In the genomic region with DNA sequence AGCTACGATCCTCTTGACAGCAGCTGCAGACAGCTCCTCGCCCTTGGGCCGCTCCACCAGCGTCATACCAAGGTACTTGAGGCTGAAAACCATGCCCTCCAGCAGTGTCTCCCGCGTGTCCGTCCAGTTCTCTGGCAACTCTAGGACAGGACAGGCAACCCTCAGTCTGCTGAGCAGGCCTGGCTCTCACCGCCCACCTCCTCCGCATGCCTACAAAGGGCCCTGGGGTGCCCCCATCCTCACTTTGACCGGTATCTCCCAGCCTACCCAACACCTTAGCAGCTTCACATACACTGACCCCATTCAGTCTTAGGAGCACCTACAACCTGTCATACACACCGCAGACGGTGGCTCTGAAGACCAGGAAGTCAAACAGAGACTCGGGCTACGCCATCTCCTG, we compare ENCODE assay signal across 19 mouse cellular contexts. TPM values are rescaled to one million over a fixed set of nuclear protein-coding genes. Genes with fewer than 3 reads are reported as not detected.
DNase-seq lines count a peak whose midpoint lies in the region; ATAC-seq and TF ChIP-seq lines count a peak whose summit lies in the region.
"Had no signal": no experiment of that assay in that cellular context is flagged by ENCODE, and none has a peak within 500 bp of the region (broad histone marks: within the 10 kb centered on the region; RNA-seq: fewer than 3 reads in every experiment).

No protein-coding gene starts in this region.

- H3K9me3 ChIP-seq in lung, postnatal 0 days (ENCODE audit: low read length): no peaks in the 10 kb centered on the region
- H3K9me3 ChIP-seq in liver, embryonic 12.5 days (replicated peaks): no peaks in the 10 kb centered on the region
- H3K9me3 ChIP-seq in midbrain, embryonic 11.5 days (ENCODE audit: control insufficient read depth, low read length): no peaks in the 10 kb centered on the region
- H3K9me3 ChIP-seq: limb, embryonic 15.5 days; midbrain, embryonic 10.5 days had no signal

- 0 out of 2 replicates have a peak, but pooled peaks cover 2% of the 10 kb centered on the region for H3K79me2 ChIP-seq in heart, adult 2 months (replicated peaks; ENCODE audit: control insufficient read depth, insufficient read depth, low read length)

- TF ChIP-seq POLR2A in heart, adult 2 months (IDR thresholded peaks at IDR 0.05; ENCODE audit: insufficient read depth, low read depth, low read length): no peak

- no peak overlapping the region for H3K9ac ChIP-seq in heart, adult 2 months (ENCODE audit: low read depth, low read length)
- H3K9ac ChIP-seq in lung, postnatal 0 days (replicated peaks; ENCODE audit: low read depth): no peak overlapping the region
- peak overlapping the region; percentile 68 for H3K9ac ChIP-seq in liver, embryonic 12.5 days
- H3K9ac ChIP-seq in midbrain, embryonic 11.5 days (ENCODE audit: low read length): no peak overlapping the region
- H3K9ac ChIP-seq: limb, embryonic 15.5 days had no signal

- ATAC-seq in lung, postnatal 0 days: no peak
- no peak for ATAC-seq in liver, embryonic 12.5 days
- ATAC-seq in midbrain, embryonic 11.5 days (ENCODE audit: low FRiP score): no peak
- ATAC-seq: forebrain, embryonic 16.5 days; hindbrain, postnatal 0 days had no signal

- no peak for DNase-seq in heart, adult 2 months
- DNase-seq in heart, adult 8-10 months (ENCODE audit: low spot score): no peak
- no peak for DNase-seq in lung, postnatal 0 days (ENCODE audit: low spot score)
- no peak for DNase-seq in lung, postnatal 25 days (ENCODE audit: low spot score)
- DNase-seq in embryo, embryonic 10 days (ENCODE audit: low spot score): no peak
- DNase-seq in midbrain, embryonic 11.5 days (ENCODE audit: low spot score, missing footprints): no peak
- DNase-seq: cerebellum, adult 9-10 months; heart, postnatal 4 days; kidney, adult 11 months; kidney, postnatal 25 days; lung, postnatal 14 days; right cerebral cortex, postnatal 25 days; thymus, postnatal 4 days had no signal

- H3K4me2 ChIP-seq in lung, postnatal 0 days (replicated peaks; ENCODE audit: low read depth, low read length): no peak overlapping the region
- peak overlapping the region; percentile 61 for H3K4me2 ChIP-seq in liver, embryonic 12.5 days
- H3K4me2 ChIP-seq in midbrain, embryonic 11.5 days: no peak overlapping the region
- H3K4me2 ChIP-seq: limb, embryonic 15.5 days had no signal

- 87% methylated on average over 14 of the region's 14 CpGs for WGBS in heart, adult 2 months
- 81% methylated on average over 14 of the region's 14 CpGs for WGBS in lung, postnatal 0 days
- WGBS in liver, embryonic 12.5 days (ENCODE audit: insufficient replicate concordance): 82% methylated on average over 14 of the region's 14 CpGs
- 96% methylated on average over 14 of the region's 14 CpGs for WGBS in midbrain, embryonic 11.5 days

- intact Hi-C loops in heart, adult 2 months (cut with DNase I): no loop called here

- no peaks in the 10 kb centered on the region for H3K27me3 ChIP-seq in heart, adult 2 months (ENCODE audit: control insufficient read depth, insufficient read depth, low read length)
- no peaks in the 10 kb centered on the region for H3K27me3 ChIP-seq in lung, postnatal 0 days (replicated peaks; ENCODE audit: insufficient read depth, low read length)
- no peaks in the 10 kb centered on the region for H3K27me3 ChIP-seq in liver, embryonic 12.5 days (replicated peaks)
- H3K27me3 ChIP-seq in midbrain, embryonic 11.5 days (ENCODE audit: control insufficient read depth, insufficient read depth, low read length): no peaks in the 10 kb centered on the region
- H3K27me3 ChIP-seq: CH12.LX; limb, embryonic 15.5 days had no signal

- H3K4me1 ChIP-seq in heart, adult 2 months (ENCODE audit: control insufficient read depth, insufficient read depth, low read length): peaks cover 48% of the 10 kb centered on the region
- peaks cover 59% of the 10 kb centered on the region for H3K4me1 ChIP-seq in lung, postnatal 0 days (ENCODE audit: insufficient read depth, low read depth, low read length)
- H3K4me1 ChIP-seq in liver, embryonic 12.5 days: peaks cover 96% of the 10 kb centered on the region
- peaks cover 7% of the 10 kb centered on the region for H3K4me1 ChIP-seq in midbrain, embryonic 11.5 days (ENCODE audit: control insufficient read depth, insufficient read depth, low read length)

- TF ChIP-seq CTCF in heart, adult 2 months (IDR thresholded peaks at IDR 0.05): no peak
- no peak for TF ChIP-seq CTCF in lung, postnatal 0 days (IDR thresholded peaks at IDR 0.05)

- H3K36me3 ChIP-seq in heart, adult 2 months (ENCODE audit: control insufficient read depth, insufficient read depth, low read length): no peaks in the 10 kb centered on the region
- no peaks in the 10 kb centered on the region for H3K36me3 ChIP-seq in lung, postnatal 0 days (ENCODE audit: insufficient read depth, low read length)
- peaks cover 39% of the 10 kb centered on the region for H3K36me3 ChIP-seq in liver, embryonic 12.5 days
- H3K36me3 ChIP-seq in midbrain, embryonic 11.5 days (ENCODE audit: control insufficient read depth, insufficient read depth, low read length): no peaks in the 10 kb centered on the region
- H3K36me3 ChIP-seq: midbrain, embryonic 10.5 days had no signal

- no peak for TF ChIP-seq EP300 in heart, adult 2 months (IDR thresholded peaks at IDR 0.05; ENCODE audit: insufficient read depth, low read depth, low read length)
- TF ChIP-seq EP300 in lung, postnatal 0 days (IDR thresholded peaks at IDR 0.05): no peak

- no peak overlapping the region for H3K4me3 ChIP-seq in heart, adult 2 months
- H3K4me3 ChIP-seq in lung, postnatal 0 days (ENCODE audit: low read depth, low read length): no peak overlapping the region
- peak overlapping the region; percentile 24 for H3K4me3 ChIP-seq in liver, embryonic 12.5 days
- H3K4me3 ChIP-seq in midbrain, embryonic 11.5 days (ENCODE audit: low read depth, low read length): no peak overlapping the region
- H3K4me3 ChIP-seq: limb, embryonic 15.5 days; midbrain, embryonic 10.5 days had no signal

- H3K27ac ChIP-seq in heart, adult 2 months: peak overlapping the region; percentile 12; the same call in 1 of the 2 replicates
- 0 out of 2 replicates have a peak overlapping the region, but pooled peaks have one; percentile 77 for H3K27ac ChIP-seq in lung, postnatal 0 days (ENCODE audit: low read length)
- peak overlapping the region; percentile 89 for H3K27ac ChIP-seq in liver, embryonic 12.5 days
- no peak overlapping the region for H3K27ac ChIP-seq in midbrain, embryonic 11.5 days (ENCODE audit: low read depth, low read length)
- H3K27ac ChIP-seq: hindbrain, postnatal 0 days; limb, embryonic 15.5 days; midbrain, embryonic 10.5 days had no signal

RNA-seq across cellular contexts. Expression of gene Ldlrap1, which starts 8.9 kb away (rescaled TPM):
- 10 to 100 TPM; 11.5 to 12.6 TPM for total RNA-seq in heart, adult 2 months (2021)
- polyA plus RNA-seq in heart, adult 2 months (2012; rRNA removed): 12.4 and 14.1 TPM in 2 replicates
- 10 to 100 TPM; 12.1 to 15.3 (median 13.0) TPM for total RNA-seq in heart, adult 8-10 months (2022)
- polyA plus RNA-seq in lung, postnatal 0 days (2015; fragmentation: Nextera tagmentation; extraction: Ambion mirVana): 23.5 and 24.4 TPM in 2 replicates
- polyA plus RNA-seq in liver, embryonic 12.5 days (2016; fragmentation: Nextera tagmentation; extraction: Ambion mirVana): 26.4 and 28.2 TPM in 2 replicates
- 4.8 and 5.7 TPM in 2 replicates for polyA plus RNA-seq in midbrain, embryonic 11.5 days (2014; fragmentation: Nextera tagmentation; extraction: Ambion mirVana)

RNA-seq across cellular contexts. Expression of gene Man1c1, which starts 54.8 kb away (rescaled TPM):
- 10 to 100 TPM; 24.8 to 28.4 TPM for total RNA-seq in heart, adult 2 months (2021)
- 14.1 and 17.6 TPM in 2 replicates for polyA plus RNA-seq in heart, adult 2 months (2012; rRNA removed)
- 10 to 100 TPM; 22.6 to 26.7 (median 25.3) TPM for total RNA-seq in heart, adult 8-10 months (2022)
- polyA plus RNA-seq in lung, postnatal 0 days (2015; fragmentation: Nextera tagmentation; extraction: Ambion mirVana): 2.9 and 3.0 TPM in 2 replicates
- 3.2 and 3.5 TPM in 2 replicates for polyA plus RNA-seq in liver, embryonic 12.5 days (2016; fragmentation: Nextera tagmentation; extraction: Ambion mirVana)
- 3.1 and 3.2 TPM in 2 replicates for polyA plus RNA-seq in midbrain, embryonic 11.5 days (2014; fragmentation: Nextera tagmentation; extraction: Ambion mirVana)
